Mouse (Mus musculus) kidney, embryonic 14.5 days (tissue): Measurements from ENCODE around the gene Spock1. TPM values are rescaled to one million over a fixed set of nuclear protein-coding genes. Genes with fewer than 3 reads are reported as not detected.

Source experiments
- ATAC-seq: fragments of 200-750 bp; cut with Nextera tagmentation; 2 replicates; pipeline ENCODE4 v1.8.0; 2017; ENCODE audit warnings: moderate number of reproducible peaks, mild to moderate bottlenecking, moderate TSS enrichment, moderate library complexity; ENCODE audit not compliant: low FRiP score, low TSS enrichment
- H3K27ac ChIP-seq: fragments of 300-500 bp; sonication (generic); 2 replicates; pipeline ENCODE4 v1.5.1; 2014; ENCODE audit warnings: low read depth, mild to moderate bottlenecking, low read length, moderate library complexity, mixed read lengths
- H3K27me3 ChIP-seq: fragments of 300-500 bp; sonication (generic); 2 replicates; pipeline ENCODE4 v1.6.1; 2014; ENCODE audit warnings: mild to moderate bottlenecking, low read length; ENCODE audit not compliant: control insufficient read depth, insufficient read depth
- H3K36me3 ChIP-seq: fragments of 300-500 bp; sonication (generic); 2 replicates; pipeline ENCODE4 v1.6.1; 2014; ENCODE audit warnings: low read length, mixed read lengths; ENCODE audit not compliant: control insufficient read depth, insufficient read depth
- H3K4me1 ChIP-seq: fragments of 300-500 bp; sonication (generic); 2 replicates; pipeline ENCODE4 v1.6.1; 2014; ENCODE audit warnings: low read length, mixed read lengths; ENCODE audit not compliant: control insufficient read depth, insufficient read depth
- H3K4me2 ChIP-seq: fragments of 300-500 bp; sonication (generic); replicated peaks from 2 replicates; pipeline ENCODE4 v1.6.1; 2014; ENCODE audit warnings: low read depth, mild to moderate bottlenecking, low read length
- H3K4me3 ChIP-seq: fragments of 300-500 bp; sonication (generic); 2 replicates; pipeline ENCODE4 v1.5.1; 2014; ENCODE audit warnings: mild to moderate bottlenecking, low read length
- H3K9ac ChIP-seq: fragments of 300-500 bp; sonication (generic); 2 replicates; pipeline ENCODE4 v1.6.1; 2014; ENCODE audit warnings: low read depth, mild to moderate bottlenecking, low read length, moderate library complexity
- H3K9me3 ChIP-seq: fragments of 300-500 bp; sonication (generic); 2 replicates; pipeline ENCODE4 v1.6.1; 2016; ENCODE audit warnings: low read length; ENCODE audit not compliant: control insufficient read depth
- WGBS: fragments of 180-500 bp; shearing (Covaris S2); extraction: QIAGEN DNeasy Blood & Tissue Kit; methylation state at CpG from one replicate; pipeline ENCODE4 v1.1.7; 2014; 5-methylcytosine and 5-hydroxymethylcytosine counted together
- polyA plus RNA-seq: library from polyadenylated mRNA; unstranded; fragments of >200 nt; fragmentation: Nextera tagmentation; extraction: Ambion mirVana; gene quantifications from 2 replicates; pipeline ENCODE4 v1.2.1, GENCODE M21; 2014

The Spock1 gene
- polyA plus RNA-seq, 1 experiment from 2014 or later: 0.50 TPM

DNA sequence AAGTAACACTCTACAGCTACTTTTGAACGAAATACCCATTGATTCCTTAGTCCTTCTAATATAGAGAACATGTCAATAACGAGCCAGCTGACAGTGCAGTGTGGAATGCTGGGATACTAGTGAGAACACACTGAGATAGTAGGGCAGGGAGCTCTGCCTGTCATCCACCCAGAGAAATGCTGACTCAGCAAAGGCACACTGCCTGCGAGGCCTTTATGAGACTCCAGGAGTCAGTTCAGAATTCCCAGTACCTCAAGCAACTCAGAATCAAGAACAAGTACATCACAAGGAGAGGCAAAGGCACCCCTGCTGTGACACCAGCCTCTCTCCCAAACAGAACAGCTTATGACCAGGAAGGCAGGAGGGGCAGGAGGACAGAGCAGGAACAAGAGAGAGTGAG lies 163.5 kb downstream of the Spock1 start:
- H3K27me3 ChIP-seq: no peaks in the 10 kb centered on the region
- H3K4me1 ChIP-seq: peaks cover 16% of the 10 kb centered on the region
- H3K36me3 ChIP-seq: no peaks in the 10 kb centered on the region
- H3K27ac ChIP-seq: no peak overlapping the region
- no peak for ATAC-seq
- no peak overlapping the region for H3K4me2 ChIP-seq
- no peaks in the 10 kb centered on the region for H3K9me3 ChIP-seq
- no peak overlapping the region for H3K4me3 ChIP-seq
- no peak overlapping the region for H3K9ac ChIP-seq
- 76% methylated on average over 3 of the region's 3 CpGs for WGBS

DNA sequence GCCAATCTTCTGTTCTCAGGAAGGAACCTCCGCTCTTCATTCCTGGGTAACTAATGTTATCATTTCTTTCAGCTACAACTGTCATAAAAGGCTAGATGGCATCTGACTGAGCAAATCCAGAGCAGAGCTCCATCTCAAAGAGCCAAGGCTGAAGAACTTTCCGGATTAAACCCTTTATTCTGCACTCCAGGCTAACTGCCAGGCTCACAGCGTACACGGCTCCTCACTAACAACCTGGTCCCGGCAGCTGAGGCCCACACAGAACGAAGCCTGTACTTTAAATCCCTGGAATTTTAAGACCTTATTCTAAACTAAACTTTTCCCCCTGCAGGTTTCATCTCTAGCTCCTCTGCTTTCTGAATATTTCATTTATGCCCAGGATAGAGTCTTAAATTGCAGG lies 166.9 kb downstream of the Spock1 start:
- no peaks in the 10 kb centered on the region for H3K27me3 ChIP-seq
- H3K4me3 ChIP-seq: no peak overlapping the region
- no peaks in the 10 kb centered on the region for H3K9me3 ChIP-seq
- no peak overlapping the region for H3K4me2 ChIP-seq
- no peak overlapping the region for H3K27ac ChIP-seq
- H3K9ac ChIP-seq: no peak overlapping the region
- WGBS: 63% methylated on average over 6 of the region's 6 CpGs
- H3K36me3 ChIP-seq: no peaks in the 10 kb centered on the region
- peaks cover 16% of the 10 kb centered on the region for H3K4me1 ChIP-seq
- ATAC-seq: no peak

DNA sequence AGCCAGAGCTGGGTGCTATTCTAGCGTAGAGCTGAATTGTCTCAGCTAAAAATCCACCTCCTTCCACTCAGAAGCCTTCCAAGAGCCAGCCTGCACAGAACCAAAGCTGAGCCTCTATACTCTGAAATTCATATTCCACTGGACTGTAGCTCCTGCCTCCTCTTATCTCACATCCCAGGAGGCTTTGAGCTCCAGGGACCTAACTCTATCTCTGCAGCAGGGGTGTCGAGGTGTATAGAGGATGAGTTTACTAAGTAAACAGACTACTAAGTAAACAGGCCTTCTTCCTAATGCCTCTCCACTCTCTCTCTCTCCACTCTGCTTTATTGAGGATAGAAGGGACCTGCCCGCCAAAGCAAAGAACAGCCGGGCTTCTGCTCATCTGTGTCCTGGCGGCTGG lies 167.7 kb downstream of the Spock1 start:
- WGBS: 25% methylated on average over 5 of the region's 5 CpGs
- peaks cover 16% of the 10 kb centered on the region for H3K4me1 ChIP-seq
- no peaks in the 10 kb centered on the region for H3K36me3 ChIP-seq
- ATAC-seq: no peak
- no peak overlapping the region for H3K27ac ChIP-seq
- no peak overlapping the region for H3K9ac ChIP-seq
- H3K27me3 ChIP-seq: no peaks in the 10 kb centered on the region
- H3K4me2 ChIP-seq: no peak overlapping the region
- no peak overlapping the region for H3K4me3 ChIP-seq
- H3K9me3 ChIP-seq: no peaks in the 10 kb centered on the region

DNA sequence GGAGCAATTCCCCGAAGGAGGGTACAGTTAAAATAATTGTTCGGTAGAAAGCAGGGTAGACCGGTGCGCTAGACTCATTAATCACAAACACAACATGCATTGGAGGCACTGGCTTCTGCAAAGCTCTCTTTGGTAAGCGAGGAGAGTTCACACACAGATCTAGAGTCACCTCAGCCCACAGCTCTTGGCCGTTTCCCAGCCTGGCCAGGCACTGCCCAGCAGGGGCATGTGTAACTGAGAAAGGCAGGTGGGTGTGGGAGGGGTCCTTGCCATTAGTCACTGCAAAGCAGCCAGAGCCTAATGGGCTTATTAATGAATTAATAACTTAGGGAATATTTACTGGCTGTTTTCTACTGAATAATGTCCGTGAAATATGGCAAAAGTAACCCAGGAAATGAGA lies 172.1 kb downstream of the Spock1 start:
- H3K4me1 ChIP-seq: peaks cover 13% of the 10 kb centered on the region; the same call in 1 of the 2 replicates
- H3K9me3 ChIP-seq: no peaks in the 10 kb centered on the region
- WGBS: 43% methylated on average over 7 of the region's 7 CpGs
- H3K27me3 ChIP-seq: no peaks in the 10 kb centered on the region
- H3K9ac ChIP-seq: no peak overlapping the region
- H3K4me3 ChIP-seq: no peak overlapping the region
- no peak for ATAC-seq
- H3K4me2 ChIP-seq: no peak overlapping the region
- H3K36me3 ChIP-seq: no peaks in the 10 kb centered on the region
- H3K27ac ChIP-seq: no peak overlapping the region

DNA sequence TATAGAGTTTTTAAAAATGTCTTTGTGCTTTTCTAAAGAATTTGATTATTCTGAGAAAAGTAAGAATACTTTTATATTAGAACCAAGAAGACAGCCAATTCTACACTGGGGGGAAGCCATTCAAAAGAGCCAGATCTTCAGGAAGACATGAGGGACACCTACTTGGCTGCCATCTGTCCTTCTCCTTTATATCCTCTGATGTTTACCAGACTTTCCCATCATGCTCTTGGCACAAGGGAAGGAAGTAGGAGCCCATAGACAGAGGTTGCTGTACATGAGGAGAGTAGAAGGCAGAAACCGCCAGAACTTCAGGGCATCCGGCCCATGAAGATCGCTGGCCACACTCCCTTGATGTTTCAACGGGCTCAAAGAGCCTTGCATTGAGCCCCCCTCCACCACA lies 173.6 kb downstream of the Spock1 start:
- H3K9me3 ChIP-seq: no peaks in the 10 kb centered on the region
- no peak overlapping the region for H3K27ac ChIP-seq
- no peaks in the 10 kb centered on the region for H3K27me3 ChIP-seq
- WGBS: 90% methylated on average over 4 of the region's 4 CpGs
- H3K4me2 ChIP-seq: no peak overlapping the region
- no peaks in the 10 kb centered on the region for H3K36me3 ChIP-seq
- H3K9ac ChIP-seq: no peak overlapping the region
- H3K4me3 ChIP-seq: no peak overlapping the region
- ATAC-seq: no peak
- H3K4me1 ChIP-seq: 0 out of 2 replicates have a peak, but pooled peaks cover 3% of the 10 kb centered on the region

DNA sequence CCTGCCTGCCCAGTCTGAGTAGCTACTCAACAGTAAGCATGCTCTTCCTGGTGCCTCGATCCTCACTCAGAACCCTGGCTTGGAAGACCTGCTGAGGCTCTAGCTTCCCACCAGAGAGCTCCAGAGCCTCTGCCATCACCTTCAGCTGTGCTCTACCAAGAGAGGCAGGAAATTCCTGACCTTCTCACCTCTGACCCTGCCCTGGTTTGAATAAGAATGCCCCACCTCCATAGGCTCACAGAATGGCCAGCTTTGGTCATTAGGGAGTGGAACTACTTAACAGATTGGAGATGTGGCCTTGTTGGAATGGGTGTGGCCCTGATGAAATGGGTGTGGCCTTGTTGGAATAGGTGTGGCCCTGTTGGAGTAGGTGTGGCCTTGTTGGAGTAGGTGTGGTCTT lies 174.6 kb downstream of the Spock1 start:
- H3K36me3 ChIP-seq: no peaks in the 10 kb centered on the region
- H3K27me3 ChIP-seq: no peaks in the 10 kb centered on the region
- 75% methylated on average over 1 of the region's 1 CpGs for WGBS
- H3K9ac ChIP-seq: no peak overlapping the region
- H3K4me1 ChIP-seq: 0 out of 2 replicates have a peak, but pooled peaks cover 3% of the 10 kb centered on the region
- H3K4me3 ChIP-seq: no peak overlapping the region
- no peak overlapping the region for H3K27ac ChIP-seq
- H3K4me2 ChIP-seq: no peak overlapping the region
- no peaks in the 10 kb centered on the region for H3K9me3 ChIP-seq
- no peak for ATAC-seq

DNA sequence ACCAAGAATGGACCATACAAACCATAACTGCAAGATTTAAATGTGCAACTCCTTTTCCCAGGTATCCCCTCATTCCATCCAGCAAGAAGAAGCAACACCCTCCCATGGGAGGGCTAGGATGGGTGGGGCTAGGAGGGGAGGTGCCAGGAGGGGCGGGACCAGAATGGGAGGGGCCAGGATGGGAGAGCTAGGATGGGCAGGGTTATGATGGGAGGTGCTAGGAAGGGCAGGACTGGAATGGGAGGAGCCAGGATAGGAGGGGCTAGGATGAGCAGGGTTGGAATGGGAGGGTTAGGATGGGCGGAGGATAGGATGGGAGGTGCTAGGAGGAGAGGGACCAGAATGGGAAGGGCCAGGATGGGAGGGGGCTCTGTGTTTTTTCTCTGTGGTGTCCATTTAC lies 175.9 kb downstream of the Spock1 start:
- Histone ChIP-seq H3K4me1 (0 out of 2 replicates have a peak, but pooled peaks cover 3% of the 10 kb centered on the region), H3K4me3 (no peak overlapping the region), H3K27ac (no peak overlapping the region), H3K27me3 (no peaks in the 10 kb centered on the region), H3K36me3 (no peaks in the 10 kb centered on the region), H3K4me2 (no peak overlapping the region), H3K9me3 (no peaks in the 10 kb centered on the region), H3K9ac (no peak overlapping the region)
- ATAC-seq: no peak
- WGBS: 57% methylated on average over 2 of the region's 2 CpGs

DNA sequence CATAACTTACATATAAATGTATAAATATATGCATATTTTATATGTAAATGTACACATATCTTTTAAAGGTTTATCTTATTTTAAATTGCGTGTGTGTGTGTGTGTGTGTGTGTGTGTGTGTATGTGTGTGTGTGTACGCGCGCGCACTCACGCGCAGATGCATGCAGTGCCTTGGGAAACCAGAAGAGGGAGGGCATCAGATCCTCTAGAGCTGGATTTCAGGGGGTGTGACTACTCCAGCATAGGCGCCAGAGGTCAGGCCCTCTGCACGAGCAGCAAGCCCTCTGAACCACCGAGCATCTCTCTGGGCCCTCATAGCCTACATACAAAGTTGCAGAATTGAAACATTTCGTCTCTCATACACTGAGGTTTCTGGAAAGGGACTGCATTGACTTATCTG lies 180.4 kb downstream of the Spock1 start:
- Histone ChIP-seq H3K4me2 (no peak overlapping the region), H3K9ac (no peak overlapping the region), H3K4me3 (no peak overlapping the region), H3K36me3 (no peaks in the 10 kb centered on the region), H3K27ac (no peak overlapping the region), H3K4me1 (no peaks in the 10 kb centered on the region), H3K27me3 (no peaks in the 10 kb centered on the region), H3K9me3 (no peaks in the 10 kb centered on the region)
- 94% methylated on average over 11 of the region's 11 CpGs for WGBS
- no peak for ATAC-seq

DNA sequence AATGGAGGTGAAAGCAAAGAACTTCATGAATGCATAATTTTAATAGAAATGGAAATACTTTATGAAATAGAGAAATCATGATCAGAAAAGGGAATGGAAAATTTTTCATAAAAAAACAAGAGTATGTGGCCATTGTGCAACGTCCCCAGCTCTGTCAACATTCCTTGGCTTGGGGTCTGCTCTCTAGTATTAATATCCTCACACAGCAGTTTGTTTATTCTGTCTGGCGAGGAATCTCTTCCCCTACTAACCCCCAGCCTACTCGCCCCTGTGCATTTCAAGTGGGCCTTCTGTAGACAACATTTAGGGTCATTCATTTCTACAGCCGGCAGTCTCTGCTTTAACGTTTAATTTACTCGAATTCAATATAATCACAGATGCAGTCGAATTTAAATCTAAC lies 181.5 kb downstream of the Spock1 start:
- H3K9ac ChIP-seq: no peak overlapping the region
- H3K36me3 ChIP-seq: no peaks in the 10 kb centered on the region
- no peaks in the 10 kb centered on the region for H3K4me1 ChIP-seq
- H3K4me3 ChIP-seq: no peak overlapping the region
- H3K9me3 ChIP-seq: no peaks in the 10 kb centered on the region
- no peak overlapping the region for H3K27ac ChIP-seq
- no peak overlapping the region for H3K4me2 ChIP-seq
- ATAC-seq: no peak
- 89% methylated on average over 7 of the region's 7 CpGs for WGBS
- no peaks in the 10 kb centered on the region for H3K27me3 ChIP-seq
